Mouse (Mus musculus): ENCODE data around the gene Gm20532. TPM values are rescaled to one million over a fixed set of nuclear protein-coding genes. Genes with fewer than 3 reads are reported as not detected.

Gm20532 gene
- total RNA-seq, 1 experiment from 2014 or later, result not detected

DNA sequence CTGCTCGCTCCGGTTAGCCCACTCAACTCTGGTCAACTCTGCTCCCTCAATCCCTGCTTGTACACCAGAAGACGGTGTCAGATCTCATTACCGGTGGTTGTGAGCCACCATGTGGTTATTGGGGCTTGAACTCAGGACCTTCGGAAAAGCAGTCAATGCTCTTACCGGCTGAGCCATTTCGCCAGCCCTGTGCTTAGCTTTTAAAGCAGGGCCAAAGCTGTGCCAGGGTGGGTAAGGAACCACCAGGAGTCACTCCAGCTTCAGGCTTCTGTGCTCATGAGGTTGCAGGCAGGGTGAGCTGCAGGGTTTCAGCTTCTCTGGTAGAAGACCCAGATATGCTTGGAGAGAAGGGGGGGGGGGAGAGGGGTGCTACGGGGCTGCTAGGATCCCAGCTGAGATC lies 18.9 kb downstream of the Gm20532 start:
- no peak for ATAC-seq (replicated peaks in 1 of 2; ENCODE audit: insufficient read depth in 1 of 2, low FRiP score in 2 of 2, low TSS enrichment in 1 of 2, low read depth in 1 of 2, poor library complexity in 2 of 2, severe bottlenecking in 2 of 2)

DNA sequence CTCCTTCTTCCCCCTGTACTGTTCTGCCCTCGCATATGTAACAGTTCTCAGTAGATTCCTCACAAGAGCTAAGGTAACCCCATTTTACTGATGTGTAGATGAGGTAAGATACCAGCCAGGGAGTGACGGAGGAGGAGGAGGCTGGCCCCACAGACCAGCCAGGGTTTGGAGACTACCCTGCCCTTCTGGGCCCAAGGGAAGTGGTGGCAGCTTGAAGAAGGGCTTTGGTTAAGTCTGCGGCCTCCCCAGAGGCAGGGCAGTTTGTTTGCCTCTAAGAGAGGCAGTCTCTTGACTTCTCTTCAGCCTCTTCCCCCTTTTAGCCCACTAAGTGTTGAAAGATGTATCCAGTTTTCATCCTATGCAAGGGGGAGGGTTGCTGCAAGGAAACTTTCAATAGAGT lies 20.1 kb downstream of the Gm20532 start:
- 0 out of 4 replicates have a peak, but pooled peaks have one; percentile 18 to 23 for ATAC-seq (replicated peaks in 1 of 2; ENCODE audit: insufficient read depth in 1 of 2, low FRiP score in 2 of 2, low TSS enrichment in 1 of 2, low read depth in 1 of 2, poor library complexity in 2 of 2, severe bottlenecking in 2 of 2)

DNA sequence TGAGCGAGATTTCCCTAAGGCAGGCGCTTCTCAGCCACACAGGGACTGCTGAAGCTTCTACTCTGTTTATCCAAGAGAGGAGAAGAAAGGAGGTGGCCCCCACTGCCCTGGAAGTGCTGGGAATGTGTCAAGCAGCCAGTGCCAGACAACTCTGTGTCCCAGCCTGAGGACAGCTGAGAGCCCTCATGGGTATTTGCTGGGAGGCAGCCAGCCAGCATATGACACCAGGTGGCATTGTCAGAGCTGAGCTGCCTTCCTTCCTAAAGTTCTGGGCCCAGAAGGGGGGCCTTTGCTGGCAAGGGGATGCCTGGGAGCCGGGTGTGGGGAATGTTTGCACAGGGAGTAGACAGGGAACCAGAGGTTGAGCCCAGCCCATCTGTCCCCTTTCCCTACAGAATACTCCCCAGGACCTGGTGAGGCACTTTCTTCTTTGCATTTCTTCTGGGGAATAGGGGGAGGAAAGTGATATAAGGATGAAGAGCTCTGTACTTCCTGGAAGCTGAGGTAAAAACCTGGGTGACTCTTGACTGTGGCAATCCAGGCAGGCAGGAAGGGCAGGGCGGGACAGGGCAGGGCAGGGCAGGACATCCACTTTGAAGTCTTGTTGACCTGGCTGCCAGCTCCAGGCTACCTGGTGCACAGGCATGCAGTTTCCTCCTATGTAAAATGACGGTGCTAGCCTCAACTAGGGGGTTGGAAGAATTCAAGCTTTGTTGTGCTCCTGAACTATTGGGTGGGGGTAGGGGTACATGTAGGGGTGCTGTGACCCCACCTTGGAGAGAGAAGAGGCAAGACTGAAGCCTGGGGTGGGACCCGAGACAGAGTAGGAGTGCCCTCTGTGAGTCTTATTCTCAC lies 20.8 kb downstream of the Gm20532 start:
- no peak for ATAC-seq (replicated peaks in 1 of 2; ENCODE audit: insufficient read depth in 1 of 2, low FRiP score in 2 of 2, low TSS enrichment in 1 of 2, low read depth in 1 of 2, poor library complexity in 2 of 2, severe bottlenecking in 2 of 2)

DNA sequence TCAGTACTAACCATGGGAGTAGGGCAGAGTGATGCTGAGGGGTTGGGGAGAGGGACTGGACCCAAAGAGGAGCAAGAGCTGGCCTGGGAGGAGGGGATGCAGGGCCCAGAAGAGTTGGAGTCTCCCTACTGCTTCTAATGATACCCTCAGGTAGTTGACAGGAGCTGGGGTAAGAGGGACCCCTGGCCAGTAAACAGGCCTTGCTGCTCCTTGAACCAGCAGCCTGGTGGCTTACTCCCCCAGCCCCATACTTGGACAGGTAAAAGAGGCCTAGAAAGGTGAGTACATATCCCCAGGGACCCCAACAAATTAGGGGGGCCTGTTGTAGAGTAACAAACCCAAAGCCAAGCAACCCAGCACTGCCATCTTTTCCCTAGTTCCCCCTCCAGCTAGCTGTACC lies 22.3 kb downstream of the Gm20532 start:
- ATAC-seq (replicated peaks in 1 of 2; ENCODE audit: insufficient read depth in 1 of 2, low FRiP score in 2 of 2, low TSS enrichment in 1 of 2, low read depth in 1 of 2, poor library complexity in 2 of 2, severe bottlenecking in 2 of 2), result no peak

DNA sequence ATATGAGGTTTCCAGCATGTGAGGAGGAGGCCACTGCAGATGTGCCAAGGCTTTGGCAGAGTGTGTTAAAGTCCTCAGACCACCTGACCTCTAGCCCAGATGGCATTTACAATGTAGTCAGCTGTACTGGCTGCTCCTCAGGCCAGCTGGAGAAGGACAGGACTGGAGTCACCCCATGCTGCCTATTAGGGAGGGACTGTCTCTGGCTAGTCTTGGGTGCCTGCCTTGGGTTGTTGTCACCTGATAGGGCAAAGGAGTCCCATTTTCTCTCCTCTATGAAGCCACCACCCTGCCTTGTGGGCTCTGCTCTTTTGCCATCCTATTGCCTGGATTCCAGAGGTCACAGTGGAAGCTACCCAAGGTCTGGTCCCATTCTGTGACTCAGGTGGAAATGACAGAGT lies 22.8 kb downstream of the Gm20532 start:
- no peak for ATAC-seq (replicated peaks in 1 of 2; ENCODE audit: insufficient read depth in 1 of 2, low FRiP score in 2 of 2, low TSS enrichment in 1 of 2, low read depth in 1 of 2, poor library complexity in 2 of 2, severe bottlenecking in 2 of 2)

DNA sequence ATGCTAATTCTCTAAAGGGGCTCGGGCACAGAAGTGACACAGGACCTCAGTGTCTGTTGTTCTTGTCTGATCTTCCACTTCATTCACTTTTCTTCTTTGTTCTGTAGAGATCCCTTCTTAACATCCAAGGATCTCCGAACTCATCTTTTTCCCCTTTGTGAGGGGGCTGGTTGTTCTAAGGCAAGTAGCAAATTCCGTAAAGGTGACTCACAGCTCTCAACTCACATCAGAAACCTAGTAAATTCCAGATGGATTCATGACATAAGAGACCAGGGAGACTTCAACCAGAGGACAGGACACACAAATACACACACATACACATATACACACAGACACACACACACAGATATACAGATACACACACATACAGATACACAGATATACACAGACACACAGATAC lies 24.1 kb downstream of the Gm20532 start:
- ATAC-seq (replicated peaks in 1 of 2; ENCODE audit: insufficient read depth in 1 of 2, low FRiP score in 2 of 2, low TSS enrichment in 1 of 2, low read depth in 1 of 2, poor library complexity in 2 of 2, severe bottlenecking in 2 of 2), result no peak

DNA sequence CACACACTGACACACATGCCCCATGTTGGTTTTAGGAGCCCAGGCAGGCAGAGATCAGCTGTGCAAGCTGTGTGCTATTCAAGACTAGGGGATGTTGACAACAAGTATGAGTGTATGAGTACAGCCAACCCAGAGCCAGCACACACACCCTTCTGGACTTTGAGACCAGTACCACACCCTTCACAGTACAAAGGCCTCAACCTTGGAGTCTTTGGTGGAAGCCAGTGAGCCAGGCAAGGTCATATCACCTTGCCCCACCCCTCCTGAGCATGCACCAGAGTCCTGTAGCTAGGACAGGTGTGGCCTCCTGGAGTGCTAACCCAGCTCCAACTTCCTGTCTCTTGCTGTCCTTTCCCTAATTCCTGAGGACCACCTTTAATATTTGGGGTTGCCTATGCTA lies 24.6 kb downstream of the Gm20532 start:
- ATAC-seq (replicated peaks in 1 of 2; ENCODE audit: insufficient read depth in 1 of 2, low FRiP score in 2 of 2, low TSS enrichment in 1 of 2, low read depth in 1 of 2, poor library complexity in 2 of 2, severe bottlenecking in 2 of 2), result no peak

DNA sequence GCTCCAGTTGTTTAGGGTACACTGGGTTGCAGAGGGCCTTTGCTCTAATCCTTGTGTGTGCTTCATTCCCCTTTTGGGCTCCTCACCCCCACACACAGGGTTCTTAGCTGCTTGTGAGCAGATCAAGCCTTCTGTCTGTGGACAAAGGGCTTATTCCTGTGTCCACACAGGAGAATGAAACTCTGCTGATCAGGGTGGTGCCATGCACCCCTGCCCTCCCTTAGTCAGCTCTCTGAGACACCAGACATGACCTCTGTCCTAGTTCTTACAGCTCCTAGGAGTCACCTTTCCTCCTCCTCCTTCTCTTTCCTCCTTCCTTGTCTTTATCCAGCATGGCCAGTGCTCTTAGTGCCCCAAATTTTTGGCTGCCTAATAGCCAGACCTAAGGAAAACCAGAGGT lies 25.5 kb downstream of the Gm20532 start:
- no peak for ATAC-seq (replicated peaks in 1 of 2; ENCODE audit: insufficient read depth in 1 of 2, low FRiP score in 2 of 2, low TSS enrichment in 1 of 2, low read depth in 1 of 2, poor library complexity in 2 of 2, severe bottlenecking in 2 of 2)

DNA sequence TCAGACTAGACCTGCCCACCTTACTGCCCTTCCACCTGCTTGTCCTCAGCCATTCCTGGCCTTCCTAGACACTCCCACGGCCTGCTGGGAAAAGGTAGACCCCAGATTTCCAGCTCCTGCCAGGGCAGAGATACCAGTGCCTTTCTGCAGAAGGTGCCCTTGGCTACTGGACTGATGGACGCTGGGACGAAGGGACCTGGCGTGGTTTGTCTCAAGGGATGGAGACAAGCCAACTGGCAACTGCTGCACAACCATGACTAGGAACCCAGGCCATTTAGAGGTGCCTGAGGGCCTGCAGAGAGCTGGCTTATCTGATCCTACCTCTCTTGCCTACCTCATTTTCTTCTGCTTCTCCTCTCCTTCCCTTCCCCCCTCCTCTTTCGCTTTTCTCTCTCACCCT lies 28.5 kb downstream of the Gm20532 start:
- no peak for ATAC-seq (replicated peaks in 1 of 2; ENCODE audit: insufficient read depth in 1 of 2, low FRiP score in 2 of 2, low TSS enrichment in 1 of 2, low read depth in 1 of 2, poor library complexity in 2 of 2, severe bottlenecking in 2 of 2)

DNA sequence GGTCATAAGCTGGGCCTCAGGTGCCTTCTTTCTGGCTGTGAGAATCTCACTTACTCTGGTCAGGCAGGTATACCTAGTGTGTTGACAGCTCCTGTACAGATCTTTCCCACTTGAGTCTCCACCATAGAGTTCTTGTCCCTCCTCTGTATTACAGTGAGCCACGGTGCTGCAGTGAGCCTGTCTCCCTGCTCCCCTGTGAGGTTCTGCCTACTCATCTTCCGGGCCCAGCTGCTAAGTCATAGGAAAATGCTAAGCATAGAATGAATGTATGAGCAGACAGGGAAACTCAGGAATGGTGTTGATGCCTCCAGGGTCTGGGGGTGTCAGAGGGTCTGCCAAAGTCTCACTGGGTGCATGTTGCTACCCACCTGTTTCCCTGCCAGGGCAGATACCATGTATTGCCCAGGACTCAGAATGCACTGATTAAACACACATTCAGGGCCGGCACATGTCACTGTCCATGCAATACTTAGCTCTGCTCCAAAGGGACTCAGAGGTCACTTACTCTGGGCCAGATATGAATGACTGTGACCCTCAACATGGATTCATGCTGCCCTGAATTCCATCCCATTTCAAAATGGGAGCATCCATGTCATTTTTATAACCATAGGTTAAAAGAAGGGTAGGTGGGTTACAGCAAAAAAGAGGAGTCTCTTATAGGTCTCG lies 29.2 kb downstream of the Gm20532 start:
- no peak for ATAC-seq (replicated peaks in 1 of 2; ENCODE audit: insufficient read depth in 1 of 2, low FRiP score in 2 of 2, low TSS enrichment in 1 of 2, low read depth in 1 of 2, poor library complexity in 2 of 2, severe bottlenecking in 2 of 2)

DNA sequence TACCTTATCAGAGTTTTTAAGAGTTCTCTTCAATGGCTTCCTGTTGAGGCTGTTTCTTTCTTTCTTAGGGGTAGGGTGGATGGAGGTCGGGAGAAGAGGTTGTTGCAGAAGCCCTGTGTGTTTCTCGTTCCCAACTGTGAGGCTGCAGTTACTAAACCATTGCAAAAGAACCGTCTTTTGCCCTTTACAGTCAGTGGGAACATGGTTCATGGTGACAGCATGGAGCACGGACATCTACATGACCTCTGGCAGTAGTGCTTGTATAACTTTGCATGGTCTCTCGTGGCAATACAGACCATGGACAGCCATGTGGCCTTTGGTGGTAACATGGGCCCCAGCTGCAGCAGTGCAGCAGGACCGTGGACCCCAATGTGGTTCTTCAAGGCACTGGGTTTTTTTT lies 30.9 kb downstream of the Gm20532 start:
- ATAC-seq (replicated peaks in 1 of 2; ENCODE audit: insufficient read depth in 1 of 2, low FRiP score in 2 of 2, low TSS enrichment in 1 of 2, low read depth in 1 of 2, poor library complexity in 2 of 2, severe bottlenecking in 2 of 2), result no peak

DNA sequence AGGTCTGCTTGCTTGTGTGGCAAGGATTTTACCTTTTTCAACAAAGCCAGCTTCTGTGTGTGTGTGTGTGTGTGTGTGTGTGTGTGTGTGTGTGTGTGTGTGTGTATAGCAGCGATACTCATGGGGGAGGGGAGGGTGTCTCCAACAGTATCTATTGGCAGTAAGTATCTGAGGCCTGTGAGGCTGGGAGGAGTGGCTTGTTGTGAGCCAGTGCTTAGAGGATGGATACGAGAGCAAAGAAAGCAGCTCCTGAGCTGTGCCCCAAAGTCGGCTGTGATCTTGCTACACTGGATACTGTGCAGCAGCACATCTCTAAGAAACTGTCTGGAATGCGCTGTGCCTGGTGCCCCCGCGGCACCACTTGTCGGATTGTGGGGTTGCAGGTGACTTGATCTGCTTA lies 31.5 kb downstream of the Gm20532 start:
- ATAC-seq (replicated peaks in 1 of 2; ENCODE audit: insufficient read depth in 1 of 2, low FRiP score in 2 of 2, low TSS enrichment in 1 of 2, low read depth in 1 of 2, poor library complexity in 2 of 2, severe bottlenecking in 2 of 2), result no peak

DNA sequence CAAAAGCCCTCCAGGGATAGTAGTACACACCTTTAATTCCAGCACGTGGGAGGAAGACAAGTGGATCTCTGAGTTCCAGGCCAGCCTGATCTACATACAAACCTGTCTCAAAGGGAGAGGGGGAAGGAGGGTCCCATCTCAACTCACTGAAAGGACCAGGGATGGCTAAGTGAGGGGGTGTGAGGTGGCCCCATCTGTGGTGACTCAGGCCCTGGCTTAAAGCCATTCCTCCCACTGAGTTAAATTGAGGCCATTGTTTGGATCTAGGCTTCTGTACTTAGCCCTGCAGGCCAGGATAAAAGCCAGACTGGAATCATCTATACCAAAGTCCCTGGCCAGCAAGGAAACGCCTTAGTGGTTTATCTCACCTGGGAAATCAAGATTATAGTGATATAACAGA lies 34.8 kb downstream of the Gm20532 start:
- ATAC-seq (replicated peaks in 1 of 2; ENCODE audit: insufficient read depth in 1 of 2, low FRiP score in 2 of 2, low TSS enrichment in 1 of 2, low read depth in 1 of 2, poor library complexity in 2 of 2, severe bottlenecking in 2 of 2), result no peak

DNA sequence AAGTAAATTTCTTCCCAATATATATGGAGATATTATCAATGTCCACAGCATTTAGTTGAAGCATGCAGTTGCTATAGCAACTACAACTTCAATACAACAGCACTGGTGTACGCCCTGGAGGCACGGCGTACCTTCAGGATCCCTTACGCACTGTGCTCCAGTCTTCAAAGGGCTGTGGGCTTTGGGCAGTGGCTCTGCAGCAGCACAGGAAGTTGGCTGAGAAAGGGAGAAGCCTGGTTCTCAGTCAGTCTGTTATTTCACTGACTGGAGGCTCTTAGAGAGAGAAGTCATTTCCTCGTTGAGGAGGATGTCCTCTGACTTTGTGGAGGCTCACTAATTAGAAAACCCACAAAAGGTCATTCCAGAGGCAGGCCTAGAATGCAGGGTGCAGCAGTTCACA lies 36.5 kb downstream of the Gm20532 start:
- peak; percentile 39 to 76 for ATAC-seq (replicated peaks in 1 of 2; ENCODE audit: insufficient read depth in 1 of 2, low FRiP score in 2 of 2, low TSS enrichment in 1 of 2, low read depth in 1 of 2, poor library complexity in 2 of 2, severe bottlenecking in 2 of 2)

DNA sequence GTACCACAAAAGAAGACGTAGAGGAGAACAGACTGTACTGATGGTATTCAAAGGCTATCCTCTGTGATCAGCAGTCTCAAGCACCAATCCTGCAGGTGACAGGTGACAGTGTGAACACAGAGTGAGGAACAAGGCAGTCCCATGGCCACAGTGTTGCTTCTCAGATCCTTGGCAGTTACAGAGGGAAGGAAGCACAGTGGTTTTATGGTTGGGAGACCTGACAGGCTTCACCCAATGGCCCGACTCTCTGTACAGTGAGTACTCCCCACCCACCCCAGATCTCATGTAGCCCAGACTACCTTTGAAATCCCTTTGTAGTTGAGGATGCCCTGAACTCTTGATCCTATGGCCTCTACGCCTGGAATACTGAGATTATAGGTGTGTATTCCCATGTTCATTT lies 39.0 kb downstream of the Gm20532 start:
- peak; percentile 55 to 64 for ATAC-seq (replicated peaks in 1 of 2; ENCODE audit: insufficient read depth in 1 of 2, low FRiP score in 2 of 2, low TSS enrichment in 1 of 2, low read depth in 1 of 2, poor library complexity in 2 of 2, severe bottlenecking in 2 of 2)

DNA sequence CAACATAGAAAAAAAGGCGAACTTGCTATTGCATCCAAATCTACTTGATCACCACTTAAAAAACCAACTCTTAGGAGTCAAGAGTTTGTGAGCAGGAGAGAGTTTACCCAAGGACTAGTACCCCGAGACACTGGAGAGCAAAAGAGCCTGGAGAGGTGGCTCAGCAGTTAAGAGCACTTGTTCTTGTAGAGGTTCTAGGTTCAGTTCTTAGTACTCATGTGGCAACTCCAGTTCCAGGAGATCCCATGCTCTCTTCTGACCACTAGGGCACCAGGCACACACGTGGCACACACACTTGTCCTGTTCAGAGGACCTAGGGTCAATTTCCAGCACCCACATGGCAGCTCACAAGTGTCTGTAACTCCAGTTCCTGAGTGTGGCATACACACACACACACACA lies 39.6 kb downstream of the Gm20532 start:
- no peak for ATAC-seq (replicated peaks in 1 of 2; ENCODE audit: insufficient read depth in 1 of 2, low FRiP score in 2 of 2, low TSS enrichment in 1 of 2, low read depth in 1 of 2, poor library complexity in 2 of 2, severe bottlenecking in 2 of 2)

DNA sequence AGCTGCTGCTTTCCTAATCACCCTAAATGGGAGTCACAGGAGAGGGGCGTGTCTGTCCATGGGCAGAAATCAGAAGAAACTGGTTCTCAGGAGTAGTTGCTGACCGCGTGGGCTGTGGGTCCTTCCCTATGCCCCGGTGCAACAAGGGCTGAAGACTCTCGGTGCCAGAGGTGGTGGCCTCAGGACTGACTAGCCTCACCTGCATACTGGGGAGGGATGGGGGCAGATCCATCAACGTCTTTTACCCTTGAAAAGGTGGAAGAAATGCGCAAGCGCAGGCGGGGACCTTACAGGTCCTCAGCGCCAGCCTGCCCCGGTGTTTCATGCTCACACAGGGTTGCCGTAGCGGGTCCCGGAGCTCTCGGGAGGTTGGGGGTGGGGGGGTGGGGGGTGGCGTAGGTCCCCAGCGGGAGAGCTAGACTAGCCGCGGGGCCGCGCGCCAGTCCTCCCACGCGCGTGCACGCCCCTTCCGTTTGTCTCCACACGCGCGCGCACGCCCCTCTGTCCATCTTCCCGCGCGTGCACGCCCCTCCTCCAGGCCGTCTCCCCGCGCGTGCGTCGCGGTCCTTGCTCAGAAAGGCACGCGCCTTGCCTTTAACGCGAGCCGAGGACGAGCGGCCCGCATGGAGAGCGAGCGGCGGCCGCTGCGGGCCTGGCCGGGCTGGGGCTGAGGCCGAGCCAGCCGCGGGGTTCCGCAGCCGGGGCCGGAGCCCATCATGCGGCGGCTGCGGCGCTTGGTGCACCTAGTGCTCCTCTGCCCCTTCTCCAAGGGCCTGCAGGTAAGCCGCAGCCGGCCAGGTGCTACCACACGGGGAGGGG lies 41.7 kb downstream of the Gm20532 start, which contains the start of gene Fam69b:
Gene Fam69b, plus strand, starts transcription at position 537 of the 819 bp plus-strand sequence.
- peak in 1 of 2 experiments; percentile 11; a peak in 1 of 4 replicates for ATAC-seq (replicated peaks in 1 of 2; ENCODE audit: insufficient read depth in 1 of 2, low FRiP score in 2 of 2, low TSS enrichment in 1 of 2, low read depth in 1 of 2, poor library complexity in 2 of 2, severe bottlenecking in 2 of 2)
